Mouse (Mus musculus) megakaryocyte, embryonic 14.5 days (primary cell): Measurements from ENCODE around the gene Cbr2.

Experiments
- FLI1 ChIP-seq: IDR thresholded peaks from 2 replicates; pipeline ENCODE4 v1.6.1; 2012; ENCODE audit warnings: low read length, inconsistent platforms, mixed read lengths
- GATA1 ChIP-seq: IDR thresholded peaks from 3 replicates; pipeline ENCODE4 v1.6.1; 2012; ENCODE audit warnings: mixed read lengths, low read length, inconsistent platforms, borderline replicate concordance

DNA sequence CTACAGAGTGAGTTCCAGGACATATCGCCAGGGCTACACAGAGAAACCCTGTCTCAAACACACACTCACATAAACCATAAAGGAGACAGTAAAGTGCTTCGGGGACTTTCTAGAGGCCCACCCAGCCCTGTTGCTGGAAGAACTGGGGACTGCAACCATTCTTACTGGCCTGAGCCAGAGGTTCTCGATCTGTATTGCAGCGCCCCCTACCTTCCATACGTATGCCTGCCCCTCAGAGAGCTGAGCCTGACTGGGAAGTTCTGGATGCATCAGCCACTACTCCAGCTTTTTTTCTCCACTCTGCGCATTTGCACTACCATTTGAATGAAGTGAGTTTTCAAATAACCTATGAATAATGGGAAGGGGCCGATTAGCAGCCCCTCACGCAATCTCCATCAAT is 17.5 kb upstream of the Cbr2 start:
- TF ChIP-seq GATA1 (no peak), FLI1 (no peak)
